Mouse (Mus musculus) E14TG2a.4 (cell line): ENCODE measurements around the gene Shisa9.

Experiments
- H3K27me3 ChIP-seq: 2 replicates; pipeline ENCODE4 v1.6.1; 2014; ENCODE audit warnings: low read length, control low read depth; ENCODE audit not compliant: insufficient read depth
- H3K36me3 ChIP-seq: 2 replicates; pipeline ENCODE4 v1.6.1; 2014; ENCODE audit warnings: low read length, control low read depth; ENCODE audit not compliant: insufficient read depth
- H3K4me1 ChIP-seq: replicated peaks from 2 replicates; pipeline ENCODE4 v1.6.1; 2014; ENCODE audit warnings: low read depth, low read length, control low read depth
- H3K4me3 ChIP-seq: replicated peaks from 2 replicates; pipeline ENCODE4 v1.5.1; 2014; ENCODE audit warnings: mild to moderate bottlenecking, low read length
- H3K9me3 ChIP-seq: 2 replicates; pipeline ENCODE4 v1.6.1; 2014; ENCODE audit warnings: low read length, control low read depth
- CTCF ChIP-seq: conservative IDR thresholded peaks from 2 replicates; pipeline ENCODE4 v1.5.1; 2014; ENCODE audit warnings: low read length
- NANOG ChIP-seq: IDR thresholded peaks from 2 replicates; pipeline ENCODE4 v1.6.1; 2014; ENCODE audit warnings: borderline replicate concordance, low read length, mixed read lengths
- POU5F1 ChIP-seq: IDR thresholded peaks from 2 replicates; pipeline ENCODE4 v1.6.1; 2014; ENCODE audit warnings: low read length, borderline replicate concordance

Shisa9 gene

GRCm38 (mm10) chr16:11983106-11983615, 752 bp upstream of the Shisa9 start:
- peaks cover 28% of the 10 kb centered on the region for H3K4me1 ChIP-seq
- H3K9me3 ChIP-seq = no peaks in the 10 kb centered on the region
- TF ChIP-seq CTCF (no peak), NANOG (no peak), POU5F1 (no peak)
- H3K4me3 ChIP-seq = peak overlapping the region; percentile 79
- no peaks in the 10 kb centered on the region for H3K36me3 ChIP-seq
- H3K27me3 ChIP-seq = peaks cover 90% of the 10 kb centered on the region

GRCm38 (mm10) chr16:11984271-11984791, 418 bp downstream of the Shisa9 start:
- Histone ChIP-seq H3K9me3 (no peaks in the 10 kb centered on the region), H3K4me3 (peak overlapping the region; percentile 79), H3K27me3 (peaks cover 90% of the 10 kb centered on the region), H3K36me3 (no peaks in the 10 kb centered on the region), H3K4me1 (peaks cover 28% of the 10 kb centered on the region)
- TF ChIP-seq POU5F1 = no peak
- TF ChIP-seq CTCF = no peak
- TF ChIP-seq NANOG = no peak

DNA sequence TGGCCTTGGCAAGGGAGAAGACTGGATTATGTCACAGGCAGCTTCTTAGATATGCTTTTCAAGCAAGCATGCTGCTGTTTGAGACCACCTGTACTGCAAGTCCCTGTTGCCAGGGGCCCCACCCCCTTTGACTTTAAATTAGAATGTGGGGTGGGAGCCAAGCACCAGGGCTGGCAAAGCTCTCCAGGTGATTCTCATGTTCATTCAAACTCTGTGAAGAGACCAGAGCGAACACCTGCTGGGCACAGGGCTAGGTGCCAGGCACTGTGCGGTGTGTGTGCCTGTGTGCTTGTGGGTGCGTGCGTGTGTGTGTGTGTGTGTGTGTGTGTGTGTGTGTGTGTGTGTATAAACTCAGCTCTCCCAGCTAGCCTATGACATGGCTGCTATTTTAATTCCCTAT, 3.1 kb downstream of the Shisa9 start:
- no peaks in the 10 kb centered on the region for H3K9me3 ChIP-seq
- H3K4me1 ChIP-seq = peaks cover 28% of the 10 kb centered on the region
- no peaks in the 10 kb centered on the region for H3K36me3 ChIP-seq
- TF ChIP-seq NANOG = no peak
- TF ChIP-seq CTCF = no peak
- no peak for TF ChIP-seq POU5F1
- peaks cover 75% of the 10 kb centered on the region for H3K27me3 ChIP-seq
- no peak overlapping the region for H3K4me3 ChIP-seq

GRCm38 (mm10) chr16:12005177-12005576, 21.3 kb downstream of the Shisa9 start:
- Histone ChIP-seq H3K36me3 (no peaks in the 10 kb centered on the region), H3K4me3 (no peak overlapping the region), H3K4me1 (no peaks in the 10 kb centered on the region), H3K9me3 (no peaks in the 10 kb centered on the region), H3K27me3 (no peaks in the 10 kb centered on the region)
- TF ChIP-seq NANOG = no peak
- no peak for TF ChIP-seq CTCF
- TF ChIP-seq POU5F1 = no peak

- no peaks in the 10 kb centered on the region for H3K9me3 ChIP-seq
- H3K36me3 ChIP-seq = no peaks in the 10 kb centered on the region
- TF ChIP-seq NANOG = no peak
- TF ChIP-seq CTCF = no peak
- no peak for TF ChIP-seq POU5F1
- H3K27me3 ChIP-seq = no peaks in the 10 kb centered on the region
- no peaks in the 10 kb centered on the region for H3K4me1 ChIP-seq
- no peak overlapping the region for H3K4me3 ChIP-seq
These were observed 26.2 kb downstream of the Shisa9 start for GRCm38 (mm10) chr16:12010136-12010535.

GRCm38 (mm10) chr16:12012747-12013146, 28.8 kb downstream of the Shisa9 start:
- Histone ChIP-seq H3K36me3 (no peaks in the 10 kb centered on the region), H3K9me3 (no peaks in the 10 kb centered on the region), H3K27me3 (no peaks in the 10 kb centered on the region), H3K4me1 (no peaks in the 10 kb centered on the region), H3K4me3 (no peak overlapping the region)
- TF ChIP-seq CTCF (no peak), POU5F1 (no peak), NANOG (no peak)

DNA sequence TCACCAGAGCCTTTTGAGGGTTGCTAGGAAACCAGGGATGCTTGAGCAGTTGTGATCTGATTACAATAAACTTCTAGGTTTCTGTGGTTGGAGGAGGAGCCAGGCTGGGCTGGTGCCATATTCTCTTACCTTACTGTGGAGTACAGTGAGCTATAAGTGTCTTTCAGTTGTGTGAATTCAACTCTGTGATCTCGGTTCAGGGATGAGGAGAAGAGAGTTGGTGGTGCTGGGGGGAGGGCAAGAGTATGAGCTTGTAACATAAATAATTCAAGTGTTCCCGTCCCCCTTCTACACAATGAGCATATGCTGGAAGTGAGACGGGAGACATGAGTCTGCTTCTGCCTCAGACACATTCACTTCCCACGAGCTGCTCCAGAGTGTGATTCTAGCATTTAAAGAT, 30.6 kb downstream of the Shisa9 start:
- Histone ChIP-seq H3K9me3 (no peaks in the 10 kb centered on the region), H3K36me3 (no peaks in the 10 kb centered on the region), H3K4me3 (no peak overlapping the region), H3K4me1 (no peaks in the 10 kb centered on the region), H3K27me3 (no peaks in the 10 kb centered on the region)
- TF ChIP-seq POU5F1 (no peak), NANOG (no peak), CTCF (no peak)

DNA sequence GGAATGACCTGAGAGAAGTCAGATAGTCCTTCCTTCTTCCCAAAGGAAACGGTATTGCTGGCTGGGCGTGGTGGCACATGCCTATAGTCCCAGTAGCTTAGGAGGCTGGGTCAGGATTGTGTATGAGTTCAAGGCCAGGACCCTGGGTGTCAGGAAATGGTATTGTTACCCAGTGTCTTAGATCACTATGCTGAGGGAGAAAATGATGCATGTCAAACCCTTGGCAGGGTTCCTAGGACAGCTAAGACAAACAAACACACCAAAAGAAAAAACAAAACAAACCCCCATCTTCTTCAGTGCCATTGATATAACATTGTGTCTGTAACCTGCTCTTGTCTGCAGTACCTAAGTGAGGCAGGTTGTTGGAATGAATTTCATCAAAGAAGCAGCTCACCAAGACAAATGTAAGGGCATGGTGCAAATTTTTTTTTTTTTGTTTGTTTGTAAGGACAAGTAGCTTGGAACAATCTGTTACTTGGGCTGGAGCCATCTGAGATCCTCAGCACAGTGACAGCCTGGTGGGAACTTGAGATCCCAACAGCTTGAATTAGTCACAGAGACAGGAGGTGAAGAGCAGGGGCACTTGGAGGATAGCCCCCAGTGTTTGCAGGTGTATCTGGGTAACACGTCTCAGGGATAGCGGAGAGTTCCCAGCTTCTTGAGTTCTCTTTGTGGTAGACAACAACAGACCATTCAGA, 34.2 kb downstream of the Shisa9 start:
- Histone ChIP-seq H3K4me1 (no peaks in the 10 kb centered on the region), H3K4me3 (no peak overlapping the region), H3K9me3 (no peaks in the 10 kb centered on the region), H3K36me3 (no peaks in the 10 kb centered on the region), H3K27me3 (no peaks in the 10 kb centered on the region)
- TF ChIP-seq POU5F1 = no peak
- no peak for TF ChIP-seq NANOG
- no peak for TF ChIP-seq CTCF
